Mouse (Mus musculus): ENCODE data around the gene Nmnat3. TPM values are rescaled to one million over a fixed set of nuclear protein-coding genes. Genes with fewer than 3 reads are reported as not detected.

Nmnat3 gene
- 10.6 TPM for polyA plus RNA-seq (2017; shearing (Covaris generic))

GRCm38 (mm10) chr9:98287135-98287534, at the start of gene Nmnat3:
Gene Nmnat3, plus strand, starts transcription at chr9:98287435.

DNA sequence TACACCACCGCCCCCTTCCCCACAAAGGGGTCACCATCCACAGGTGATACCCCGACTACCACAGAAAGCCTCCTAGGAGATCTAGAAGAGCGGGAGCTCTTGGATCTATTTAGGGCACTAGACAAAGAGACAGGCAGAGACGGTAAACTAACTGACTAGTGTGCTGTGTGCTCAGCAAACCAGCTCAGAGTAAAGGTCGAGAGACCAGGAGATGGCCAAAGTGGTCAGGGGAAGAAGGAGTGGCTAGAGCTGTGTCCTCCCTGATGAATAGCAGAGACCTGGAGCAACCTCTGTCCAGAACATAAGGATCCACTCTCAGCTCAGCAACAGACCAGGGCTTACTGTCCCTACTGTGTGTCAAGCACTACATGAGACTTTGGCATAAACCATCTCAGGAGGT, 135.4 kb downstream of the Nmnat3 start, which contains the start of gene Rbp1:
Gene Rbp1 (plus strand): TSS at position 306 of the 400 bp plus-strand sequence.

Other genes starting within 250 kb of the Nmnat3 start
- gene Rbp1, start 135.5 kb downstream of the Nmnat3 start, polyA plus RNA-seq (2017; shearing (Covaris generic)): not detected
- gene Rbp2, start 198.7 kb downstream of the Nmnat3 start, polyA plus RNA-seq (2017; shearing (Covaris generic)): not detected

Measured in activated CD4-positive, CD25-positive, alpha-beta regulatory T cell, adult 9 weeks (primary cell).